Mouse (Mus musculus): Measurements from ENCODE around the gene Pi4k2b. TPM values are rescaled to one million over a fixed set of nuclear protein-coding genes. Genes with fewer than 3 reads are reported as not detected.

Pi4k2b gene
- polyA plus RNA-seq, 1 experiment from 2014 or later: 25.1 TPM

GRCm38 (mm10) chr5:52783251-52783620 is 41.9 kb downstream of the Pi4k2b start:
- Histone ChIP-seq H3K36me3 (no peaks in the 10 kb centered on the region), H3K4me1 (no peaks in the 10 kb centered on the region), H3K4me3 (replicated peaks) (peak overlapping the region; percentile 77), H3K4me2 (peak overlapping the region; percentile 55), H3K9me3 (no peaks in the 10 kb centered on the region), H3K27ac (peak overlapping the region; percentile 64), H3K27me3 (replicated peaks) (no peaks in the 10 kb centered on the region), H3K9ac (peak overlapping the region; percentile 42)
- peak; percentile 45 for ATAC-seq (ENCODE audit: insufficient read depth, low FRiP score, low read depth)
- under 1% methylated on average over 9 of the region's 9 CpGs for WGBS

- no peaks in the 10 kb centered on the region for H3K9me3 ChIP-seq
- H3K9ac ChIP-seq: no peak overlapping the region
- no peak for ATAC-seq (ENCODE audit: insufficient read depth, low FRiP score, low read depth)
- H3K27ac ChIP-seq: no peak overlapping the region
- H3K4me2 ChIP-seq: no peak overlapping the region
- H3K36me3 ChIP-seq: no peaks in the 10 kb centered on the region
- no peaks in the 10 kb centered on the region for H3K4me1 ChIP-seq
- 79% methylated on average over 2 of the region's 2 CpGs for WGBS
- H3K27me3 ChIP-seq (replicated peaks): no peaks in the 10 kb centered on the region
- H3K4me3 ChIP-seq (replicated peaks): no peak overlapping the region
Measured at GRCm38 (mm10) chr5:52783957-52784356, 42.6 kb downstream of the Pi4k2b start.

- Histone ChIP-seq H3K36me3 (no peaks in the 10 kb centered on the region), H3K27ac (no peak overlapping the region), H3K9ac (no peak overlapping the region), H3K9me3 (no peaks in the 10 kb centered on the region), H3K4me2 (no peak overlapping the region), H3K4me1 (no peaks in the 10 kb centered on the region), H3K4me3 (replicated peaks) (no peak overlapping the region), H3K27me3 (replicated peaks) (no peaks in the 10 kb centered on the region)
- ATAC-seq (ENCODE audit: insufficient read depth, low FRiP score, low read depth): no peak
- 76% methylated on average over 7 of the region's 7 CpGs for WGBS
Measured at GRCm38 (mm10) chr5:52786556-52787322, 45.4 kb downstream of the Pi4k2b start.

GRCm38 (mm10) chr5:52793230-52793629 is 51.9 kb downstream of the Pi4k2b start:
- Histone ChIP-seq H3K9me3 (no peaks in the 10 kb centered on the region), H3K9ac (no peak overlapping the region), H3K27ac (no peak overlapping the region), H3K27me3 (replicated peaks) (no peaks in the 10 kb centered on the region), H3K4me3 (replicated peaks) (no peak overlapping the region), H3K36me3 (peaks cover 13% of the 10 kb centered on the region; the same call in 1 of the 2 replicates), H3K4me1 (no peaks in the 10 kb centered on the region), H3K4me2 (no peak overlapping the region)
- no peak for ATAC-seq (ENCODE audit: insufficient read depth, low FRiP score, low read depth)
- WGBS: 88% methylated on average over 9 of the region's 9 CpGs

- H3K27me3 ChIP-seq (replicated peaks): no peaks in the 10 kb centered on the region
- H3K4me2 ChIP-seq: no peak overlapping the region
- no peak overlapping the region for H3K4me3 ChIP-seq (replicated peaks)
- no peak overlapping the region for H3K9ac ChIP-seq
- H3K36me3 ChIP-seq: peaks cover 13% of the 10 kb centered on the region; the same call in 1 of the 2 replicates
- no peak overlapping the region for H3K27ac ChIP-seq
- no peaks in the 10 kb centered on the region for H3K9me3 ChIP-seq
- H3K4me1 ChIP-seq: no peaks in the 10 kb centered on the region
- ATAC-seq (ENCODE audit: insufficient read depth, low FRiP score, low read depth): no peak
- WGBS: 88% methylated on average over 9 of the region's 9 CpGs
Measured at GRCm38 (mm10) chr5:52794109-52794508, 52.7 kb downstream of the Pi4k2b start.

GRCm38 (mm10) chr5:52799274-52799985 is 58.1 kb downstream of the Pi4k2b start:
- H3K27ac ChIP-seq: no peak overlapping the region
- no peak overlapping the region for H3K4me2 ChIP-seq
- H3K4me1 ChIP-seq: no peaks in the 10 kb centered on the region
- no peak overlapping the region for H3K9ac ChIP-seq
- H3K27me3 ChIP-seq (replicated peaks): no peaks in the 10 kb centered on the region
- H3K4me3 ChIP-seq (replicated peaks): no peak overlapping the region
- no peak for ATAC-seq (ENCODE audit: insufficient read depth, low FRiP score, low read depth)
- peaks cover 13% of the 10 kb centered on the region for H3K36me3 ChIP-seq
- H3K9me3 ChIP-seq: no peaks in the 10 kb centered on the region
- 89% methylated on average over 12 of the region's 12 CpGs for WGBS

- Histone ChIP-seq H3K27me3 (replicated peaks) (no peaks in the 10 kb centered on the region), H3K36me3 (peaks cover 5% of the 10 kb centered on the region; the same call in 1 of the 2 replicates), H3K9ac (no peak overlapping the region), H3K4me1 (no peaks in the 10 kb centered on the region), H3K4me3 (replicated peaks) (no peak overlapping the region), H3K27ac (no peak overlapping the region), H3K4me2 (no peak overlapping the region), H3K9me3 (no peaks in the 10 kb centered on the region)
- no peak for ATAC-seq (ENCODE audit: insufficient read depth, low FRiP score, low read depth)
- 74% methylated on average over 4 of the region's 4 CpGs for WGBS
Measured at GRCm38 (mm10) chr5:52805801-52806200, 64.4 kb downstream of the Pi4k2b start.

- Histone ChIP-seq H3K36me3 (peaks cover 5% of the 10 kb centered on the region; the same call in 1 of the 2 replicates), H3K4me2 (no peak overlapping the region), H3K27me3 (replicated peaks) (no peaks in the 10 kb centered on the region), H3K4me1 (no peaks in the 10 kb centered on the region), H3K27ac (no peak overlapping the region), H3K9ac (no peak overlapping the region), H3K4me3 (replicated peaks) (no peak overlapping the region), H3K9me3 (no peaks in the 10 kb centered on the region)
- 80% methylated on average over 8 of the region's 8 CpGs for WGBS
- ATAC-seq (ENCODE audit: insufficient read depth, low FRiP score, low read depth): no peak
Measured at GRCm38 (mm10) chr5:52806349-52806748, 65.0 kb downstream of the Pi4k2b start.

GRCm38 (mm10) chr5:52807030-52807429 is 65.7 kb downstream of the Pi4k2b start:
- H3K4me1 ChIP-seq: no peaks in the 10 kb centered on the region

GRCm38 (mm10) chr5:52810446-52810845 is 69.1 kb downstream of the Pi4k2b start:
- WGBS: 95% methylated on average over 6 of the region's 6 CpGs
- Histone ChIP-seq H3K4me2 (no peak overlapping the region), H3K36me3 (peaks cover 9% of the 10 kb centered on the region), H3K4me1 (no peaks in the 10 kb centered on the region), H3K9ac (no peak overlapping the region), H3K9me3 (no peaks in the 10 kb centered on the region), H3K27me3 (replicated peaks) (no peaks in the 10 kb centered on the region), H3K27ac (no peak overlapping the region), H3K4me3 (replicated peaks) (no peak overlapping the region)
- ATAC-seq (ENCODE audit: insufficient read depth, low FRiP score, low read depth): no peak

More at GRCm38 (mm10) chr5:52807030-52807429, 65.7 kb downstream of the Pi4k2b start:
- Histone ChIP-seq H3K4me2 (no peak overlapping the region), H3K27ac (no peak overlapping the region), H3K9me3 (no peaks in the 10 kb centered on the region), H3K27me3 (replicated peaks) (no peaks in the 10 kb centered on the region), H3K9ac (no peak overlapping the region), H3K36me3 (peaks cover 5% of the 10 kb centered on the region; the same call in 1 of the 2 replicates), H3K4me3 (replicated peaks) (no peak overlapping the region)
- 89% methylated on average over 7 of the region's 7 CpGs for WGBS
- no peak for ATAC-seq (ENCODE audit: insufficient read depth, low FRiP score, low read depth)

GRCm38 (mm10) chr5:52811056-52811455 is 69.7 kb downstream of the Pi4k2b start:
- Histone ChIP-seq H3K27me3 (replicated peaks) (no peaks in the 10 kb centered on the region), H3K4me2 (no peak overlapping the region), H3K9me3 (no peaks in the 10 kb centered on the region), H3K4me3 (replicated peaks) (no peak overlapping the region), H3K4me1 (no peaks in the 10 kb centered on the region), H3K9ac (no peak overlapping the region), H3K36me3 (peaks cover 9% of the 10 kb centered on the region), H3K27ac (no peak overlapping the region)
- WGBS: 80% methylated on average over 14 of the region's 14 CpGs
- no peak for ATAC-seq (ENCODE audit: insufficient read depth, low FRiP score, low read depth)

GRCm38 (mm10) chr5:52812456-52812855 is 71.1 kb downstream of the Pi4k2b start:
- 89% methylated on average over 10 of the region's 10 CpGs for WGBS
- Histone ChIP-seq H3K36me3 (peaks cover 9% of the 10 kb centered on the region), H3K27ac (no peak overlapping the region), H3K4me2 (no peak overlapping the region), H3K27me3 (replicated peaks) (no peaks in the 10 kb centered on the region), H3K4me3 (replicated peaks) (no peak overlapping the region), H3K9ac (no peak overlapping the region), H3K4me1 (no peaks in the 10 kb centered on the region), H3K9me3 (no peaks in the 10 kb centered on the region)
- no peak for ATAC-seq (ENCODE audit: insufficient read depth, low FRiP score, low read depth)

Measured in stomach, embryonic 15.5 days (tissue).